8 mouse cellular contexts compared by ENCODE assay signal in the genomic region with DNA sequence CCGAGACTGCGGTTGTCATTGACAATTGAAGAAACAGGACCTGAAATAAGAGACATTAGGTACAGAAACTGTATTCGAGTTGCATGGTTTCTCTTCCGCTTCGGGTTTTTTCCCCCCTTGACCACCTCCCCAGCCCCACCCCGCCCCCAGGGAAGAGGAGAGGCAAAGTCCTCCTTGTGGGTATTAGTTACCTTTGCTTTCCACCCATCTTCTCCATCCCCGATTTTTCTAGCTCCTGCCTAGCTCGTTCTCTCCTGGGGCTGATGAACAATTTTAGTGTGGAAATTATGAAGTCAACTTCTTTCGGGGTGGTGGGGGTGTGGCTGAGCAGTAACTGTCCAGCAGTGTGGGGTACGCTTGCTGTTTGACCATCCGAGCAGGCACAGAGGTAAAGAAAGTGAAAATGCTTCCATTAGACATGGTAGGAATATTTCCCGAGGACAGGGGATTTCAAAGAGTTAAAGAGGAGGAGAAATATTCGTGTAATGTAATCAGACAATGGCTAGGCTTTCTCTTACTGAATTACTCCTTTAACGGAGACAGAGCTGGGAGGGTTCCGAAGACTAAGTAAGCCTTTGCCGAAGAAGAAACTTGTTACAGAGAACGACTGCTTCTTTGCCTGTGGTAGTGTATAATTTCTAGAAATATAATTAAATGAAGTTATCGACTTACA. TPM values are rescaled to one million over a fixed set of nuclear protein-coding genes. Genes with fewer than 3 reads are reported as not detected.
DNase-seq lines count a peak whose midpoint lies in the region; ATAC-seq lines count a peak whose summit lies in the region.

No protein-coding gene starts in this region.

- H3K9ac ChIP-seq in forebrain, embryonic 15.5 days (replicated peaks), result peak overlapping the region; percentile 85
- no peak overlapping the region for H3K9ac ChIP-seq in liver, embryonic 16.5 days (ENCODE audit: low read depth, low read length)

- WGBS in forebrain, embryonic 15.5 days, result 5% methylated on average over 18 of the region's 18 CpGs
- WGBS in liver, embryonic 16.5 days (ENCODE audit: insufficient replicate concordance), result 15% methylated on average over 17 of the region's 18 CpGs

- H3K4me3 ChIP-seq in forebrain, embryonic 15.5 days, result peak overlapping the region; percentile 83
- H3K4me3 ChIP-seq in liver, embryonic 16.5 days (ENCODE audit: low read depth, low read length), result no peak overlapping the region; the same call in 1 of the 2 replicates

- H3K4me2 ChIP-seq in forebrain, embryonic 15.5 days (replicated peaks), result peak overlapping the region; percentile 79
- peak overlapping the region; percentile 46 for H3K4me2 ChIP-seq in liver, embryonic 16.5 days (ENCODE audit: low read depth, low read length)

- H3K4me1 ChIP-seq in forebrain, embryonic 15.5 days, result peaks cover 18% of the 10 kb centered on the region; the same call in 1 of the 2 replicates
- no peaks in the 10 kb centered on the region for H3K4me1 ChIP-seq in liver, embryonic 16.5 days (ENCODE audit: control insufficient read depth, low read depth, low read length)

- H3K27ac ChIP-seq in forebrain, embryonic 15.5 days (replicated peaks), result peak overlapping the region; percentile 94
- no peak overlapping the region for H3K27ac ChIP-seq in liver, embryonic 16.5 days (ENCODE audit: low read length)

- no peaks in the 10 kb centered on the region for H3K9me3 ChIP-seq in forebrain, embryonic 15.5 days
- no peaks in the 10 kb centered on the region for H3K9me3 ChIP-seq in liver, embryonic 16.5 days (replicated peaks; ENCODE audit: control insufficient read depth, low read length)

- H3K36me3 ChIP-seq in forebrain, embryonic 15.5 days, result no peaks in the 10 kb centered on the region
- no peaks in the 10 kb centered on the region for H3K36me3 ChIP-seq in liver, embryonic 16.5 days (ENCODE audit: control insufficient read depth, insufficient read depth)

- H3K27me3 ChIP-seq in forebrain, embryonic 15.5 days, result no peaks in the 10 kb centered on the region
- H3K27me3 ChIP-seq in liver, embryonic 16.5 days (ENCODE audit: control insufficient read depth, insufficient read depth, low read depth, low read length), result peaks cover 21% of the 10 kb centered on the region

- peak; percentile 3; the same call in 1 of the 2 replicates for ATAC-seq in forebrain, embryonic 15.5 days (replicated peaks)
- ATAC-seq in liver, embryonic 16.5 days (ENCODE audit: low read depth), result no peak

- peak; percentile 14 to 26 for DNase-seq in layer of hippocampus, postnatal 36 days
- no peak for DNase-seq in layer of hippocampus, adult 9-10 months (ENCODE audit: low spot score)
- DNase-seq in cerebellum, adult 8-10 months, result peak; percentile 25
- no peak for DNase-seq in adrenal gland, postnatal 10 days
- DNase-seq in right cerebral cortex, postnatal 10 days (ENCODE audit: low spot score in 2 of 2), result no peak
- DNase-seq in spleen, adult 12 weeks (ENCODE audit: low spot score), result no peak

RNA-seq across cellular contexts. Expression of gene Ppfia2, which starts 0.5 kb away (rescaled TPM):
- 100 to 1,000 TPM; 130 to 140 TPM for total RNA-seq in layer of hippocampus, postnatal 36 days (2021)
- polyA plus RNA-seq in forebrain, embryonic 15.5 days (2015; fragmentation: Nextera tagmentation; extraction: Ambion mirVana), result 27.6 and 31.9 TPM in 2 replicates
- 0.01 and 0.04 TPM in 2 replicates for polyA plus RNA-seq in liver, embryonic 16.5 days (2015; fragmentation: Nextera tagmentation; extraction: Ambion mirVana)
- 1 to 10 TPM; 6.7 to 8.8 TPM for total RNA-seq in adrenal gland, postnatal 10 days (2021)

Comparison
In these comparisons a context has a peak if more than half of its experiments do, and no peak if none do; other contexts are left out.
1. DNase-seq: peak in layer of hippocampus, postnatal 36 days (2 of 2) and cerebellum, adult 8-10 months (single experiment); none in layer of hippocampus, adult 9-10 months (single experiment), adrenal gland, postnatal 10 days (single experiment), right cerebral cortex, postnatal 10 days (0 of 2) and spleen, adult 12 weeks (single experiment).
2. RNA of gene Ppfia2, which starts 0.5 kb away (total RNA-seq): 130 to 140 TPM in layer of hippocampus, postnatal 36 days; 6.7 to 8.8 TPM in adrenal gland, postnatal 10 days; every median in the first group is over 10 times any median in the second.